Mouse (Mus musculus) right cerebral cortex, adult 2 months (tissue): ENCODE measurements at regions not wholly inside any gene's neighbourhood (a gene's known extent, or its start where the extent isn't known, plus 50 kb on each side); places are given as distances from the start of the nearest gene placed in this dataset.
A peak's percentile ranks its signal among the peaks of the same experiment; 100 is the strongest.

Source experiments
- DNase-seq, 2 experiments: peaks; one replicate each; pipeline ENCODE4 v3.0.0; 2021 to 2022; ENCODE audit warnings: low spot score in 2 of 2

GRCm38 (mm10) chr10:51291412-51292207 lies 188.8 kb upstream of the Gm49339 start:
- DNase-seq: peak in 1 of 2 experiments; percentile 13

DNA sequence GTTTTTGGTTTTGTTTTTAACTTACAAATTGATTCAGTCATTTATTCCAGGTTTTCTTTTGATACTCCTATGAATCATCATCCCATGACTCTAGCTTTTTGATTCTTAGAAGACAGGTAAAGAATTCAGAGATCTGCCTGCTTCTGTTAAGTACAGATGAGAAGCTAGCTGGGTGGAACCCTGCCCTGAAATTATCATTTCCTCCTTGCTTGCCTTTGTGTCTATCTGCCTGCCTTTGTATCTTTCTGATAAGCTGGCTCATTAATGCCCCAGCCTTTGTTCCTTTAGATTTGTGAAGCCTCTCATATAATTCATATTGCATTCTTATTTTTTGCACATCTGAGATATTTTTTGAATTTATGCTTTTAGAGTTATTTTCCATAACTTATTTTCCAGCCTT lies 167.6 kb upstream of the Gm49339 start:
- DNase-seq: no peak

DNA sequence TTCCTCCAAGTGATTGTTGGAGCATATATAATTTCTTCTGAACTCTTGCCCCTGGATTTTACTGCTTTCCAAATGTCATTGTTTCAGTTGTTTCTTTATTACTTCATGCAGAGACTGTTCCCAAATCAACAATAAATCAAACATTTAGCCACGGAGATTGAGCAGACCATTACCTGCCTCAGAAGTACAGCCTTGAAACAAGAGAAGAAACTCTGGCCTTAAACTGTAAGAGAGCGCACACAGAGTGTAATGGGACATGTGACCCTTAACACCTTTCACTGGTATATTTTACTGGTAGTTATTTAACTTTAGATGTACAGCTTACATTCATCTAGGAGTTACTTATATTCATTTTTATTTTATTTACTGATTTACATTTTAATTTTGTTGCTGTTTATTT lies 160.2 kb upstream of the Gm49339 start:
- no peak for DNase-seq

DNA sequence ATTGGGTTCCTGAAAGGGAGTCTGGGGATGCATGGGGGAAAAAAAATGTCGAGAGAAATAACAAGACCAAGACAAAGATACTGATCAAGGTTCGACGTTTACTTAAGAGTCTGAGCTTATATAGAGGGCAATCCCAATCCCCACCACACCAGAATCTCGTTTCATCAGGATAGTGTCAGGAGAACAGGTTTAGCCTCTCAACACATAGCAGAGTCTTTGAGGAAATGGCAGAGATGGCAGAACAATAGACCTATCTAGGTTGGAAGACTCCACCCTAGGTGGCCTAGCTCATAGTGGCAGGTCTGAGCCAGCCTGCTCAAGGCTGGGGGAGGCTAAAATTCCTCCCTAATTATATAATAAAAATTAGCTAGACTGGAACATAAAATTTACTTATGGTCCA lies 151.6 kb upstream of the Gm49339 start:
- DNase-seq: no peak

DNA sequence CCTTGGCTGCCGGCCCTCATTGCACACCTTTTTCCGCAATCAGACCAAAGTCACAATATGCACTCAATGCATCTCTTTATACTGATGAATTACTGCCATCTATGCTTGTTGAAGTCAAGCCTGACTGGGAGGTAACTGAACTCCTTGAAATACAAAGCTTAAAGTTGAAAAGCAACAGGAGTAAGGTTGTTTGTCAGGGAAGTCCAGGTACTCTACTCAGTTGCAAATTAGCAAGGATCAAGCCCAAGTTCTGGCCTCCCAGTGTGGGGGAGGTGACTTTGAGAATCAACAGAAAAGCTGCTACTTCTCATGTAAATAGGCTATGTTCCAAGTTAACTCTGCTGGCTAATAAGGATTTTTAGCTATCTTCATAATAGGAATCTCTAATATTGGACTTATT lies 151.0 kb upstream of the Gm49339 start:
- no peak for DNase-seq
